Comparison of ENCODE assay signal across 29 mouse cellular contexts in the genomic region with DNA sequence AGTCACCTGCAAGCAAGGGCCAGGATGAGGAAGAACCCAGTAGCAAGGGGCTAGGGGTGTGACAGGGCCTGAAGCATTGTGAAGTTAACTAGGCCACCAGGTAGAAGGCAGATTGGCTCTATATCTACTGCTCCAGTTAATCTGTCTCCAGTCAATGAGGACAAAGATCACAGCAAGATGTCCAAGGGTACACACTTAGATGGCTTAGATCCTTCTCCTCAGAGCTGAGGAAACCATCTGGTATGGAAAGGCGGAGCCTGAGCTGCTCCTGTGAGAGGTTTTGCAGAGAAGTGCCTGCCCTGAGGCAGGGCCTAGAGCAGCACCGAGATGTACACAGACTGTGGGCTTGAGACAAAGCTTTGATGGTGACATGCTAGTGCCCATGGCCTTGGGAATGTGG. TPM values are rescaled to one million over a fixed set of nuclear protein-coding genes. Genes with fewer than 3 reads are reported as not detected.
DNase-seq lines count a peak whose midpoint lies in the region; ATAC-seq lines count a peak whose summit lies in the region.
"Had no signal": no experiment of that assay in that cellular context is flagged by ENCODE, and none has a peak within 500 bp of the region (broad histone marks: within the 10 kb centered on the region; RNA-seq: fewer than 3 reads in every experiment).

No protein-coding gene starts in this region.

- H3K4me2 ChIP-seq in kidney, embryonic 16.5 days (replicated peaks; ENCODE audit: low read depth, low read length): no peak overlapping the region
- no peak overlapping the region for H3K4me2 ChIP-seq in limb, embryonic 15.5 days
- H3K4me2 ChIP-seq: forebrain, embryonic 13.5 days; heart, embryonic 13.5 days; hindbrain, embryonic 14.5 days had no signal

- peak; percentile 33 for DNase-seq in adrenal gland, postnatal 14 days
- DNase-seq in adrenal gland, adult 8-10 months: no peak
- DNase-seq in kidney, adult 11 months: peak; percentile 63
- DNase-seq in kidney, adult 8-10 months: peak; percentile 63 to 74
- no peak for DNase-seq in kidney, postnatal 4 days
- DNase-seq in limb, embryonic 10.5 days (ENCODE audit: low spot score): no peak
- DNase-seq: B cell, adult 2 months; cerebellum, adult 18-20 months; cerebellum, adult 9-10 months; cerebellum, postnatal 14 days; gastrocnemius, postnatal 10 days; gastrocnemius, postnatal 36 days; heart, adult 2 months; heart, postnatal 14 days; heart, postnatal 4 days had no signal

- H3K4me3 ChIP-seq in kidney, embryonic 16.5 days (ENCODE audit: low read length): no peak overlapping the region
- no peak overlapping the region for H3K4me3 ChIP-seq in limb, embryonic 15.5 days
- no peak overlapping the region for H3K4me3 ChIP-seq in limb, embryonic 10.5 days
- H3K4me3 ChIP-seq: forebrain, embryonic 10.5 days; forebrain, embryonic 13.5 days; heart, adult 2 months; heart, embryonic 10.5 days; heart, embryonic 13.5 days had no signal

- H3K9me3 ChIP-seq in kidney, embryonic 16.5 days (ENCODE audit: low read length): no peaks in the 10 kb centered on the region
- H3K9me3 ChIP-seq in limb, embryonic 15.5 days: no peaks in the 10 kb centered on the region
- H3K9me3 ChIP-seq in limb, embryonic 10.5 days (replicated peaks): no peaks in the 10 kb centered on the region
- H3K9me3 ChIP-seq: forebrain, embryonic 10.5 days; forebrain, embryonic 13.5 days; G1E; heart, embryonic 10.5 days; heart, embryonic 13.5 days had no signal

- no peak overlapping the region for H3K27ac ChIP-seq in kidney, embryonic 16.5 days (ENCODE audit: low read length)
- no peak overlapping the region for H3K27ac ChIP-seq in limb, embryonic 15.5 days
- H3K27ac ChIP-seq in limb, embryonic 10.5 days: no peak overlapping the region
- H3K27ac ChIP-seq: forebrain, embryonic 10.5 days; forebrain, embryonic 13.5 days; heart, adult 2 months; heart, embryonic 10.5 days; heart, embryonic 13.5 days; hindbrain, embryonic 14.5 days; hindbrain, postnatal 0 days had no signal

- H3K9ac ChIP-seq in kidney, embryonic 16.5 days (replicated peaks; ENCODE audit: low read length): no peak overlapping the region
- H3K9ac ChIP-seq in limb, embryonic 15.5 days: no peak overlapping the region
- H3K9ac ChIP-seq: forebrain, embryonic 13.5 days; heart, embryonic 13.5 days; hindbrain, embryonic 14.5 days had no signal

- peaks cover 63% of the 10 kb centered on the region for H3K36me3 ChIP-seq in kidney, embryonic 16.5 days (ENCODE audit: insufficient read depth, low read length)
- peaks cover 88% of the 10 kb centered on the region for H3K36me3 ChIP-seq in limb, embryonic 15.5 days
- H3K36me3 ChIP-seq in limb, embryonic 10.5 days: peaks cover 98% of the 10 kb centered on the region

- 100% methylated on average over 2 of the region's 2 CpGs for WGBS in kidney, embryonic 16.5 days
- WGBS in limb, embryonic 15.5 days: 93% methylated on average over 2 of the region's 2 CpGs
- 96% methylated on average over 2 of the region's 2 CpGs for WGBS in limb, embryonic 10.5 days

- no peaks in the 10 kb centered on the region for H3K27me3 ChIP-seq in kidney, embryonic 16.5 days (ENCODE audit: insufficient read depth, low read length)
- H3K27me3 ChIP-seq in limb, embryonic 15.5 days: no peaks in the 10 kb centered on the region
- H3K27me3 ChIP-seq in limb, embryonic 10.5 days (ENCODE audit: low read depth, poor library complexity, severe bottlenecking): no peaks in the 10 kb centered on the region
- H3K27me3 ChIP-seq: CH12.LX; forebrain, embryonic 13.5 days; heart, embryonic 13.5 days; Patski had no signal

- H3K4me1 ChIP-seq in kidney, embryonic 16.5 days (ENCODE audit: insufficient read depth, low read length): no peaks in the 10 kb centered on the region
- no peaks in the 10 kb centered on the region for H3K4me1 ChIP-seq in limb, embryonic 15.5 days
- no peaks in the 10 kb centered on the region for H3K4me1 ChIP-seq in limb, embryonic 10.5 days
- H3K4me1 ChIP-seq: forebrain, embryonic 10.5 days; forebrain, embryonic 13.5 days; heart, embryonic 10.5 days; heart, embryonic 13.5 days had no signal

- ATAC-seq in kidney, embryonic 16.5 days (ENCODE audit: low FRiP score, low TSS enrichment): no peak
- 0 out of 2 replicates have a peak, but pooled peaks have one; percentile 11 for ATAC-seq in limb, embryonic 15.5 days (ENCODE audit: insufficient number of reproducible peaks, low FRiP score, low TSS enrichment, low read depth)
- ATAC-seq: forebrain, embryonic 13.5 days; forebrain, embryonic 16.5 days; hindbrain, postnatal 0 days; Patski had no signal

RNA-seq across cellular contexts. Expression of a gene that starts 7.4 kb away (rescaled TPM):
- total RNA-seq in adrenal gland, postnatal 14 days (2021): not detected in 2 replicates
- not detected for total RNA-seq in adrenal gland, adult 8-10 months (2022)
- polyA plus RNA-seq in kidney, embryonic 16.5 days (2015; fragmentation: Nextera tagmentation; extraction: Ambion mirVana): 6.5 and 7.8 TPM in 2 replicates
- 3.1 and 4.2 TPM in 2 replicates for polyA plus RNA-seq in limb, embryonic 15.5 days (2015; fragmentation: Nextera tagmentation; extraction: Ambion mirVana)
- 6.3 and 6.5 TPM in 2 replicates for polyA plus RNA-seq in limb, embryonic 10.5 days (2016; fragmentation: Nextera tagmentation; extraction: Ambion mirVana)
- total RNA-seq: adrenal gland, adult 2 months; gastrocnemius, postnatal 10 days; gastrocnemius, postnatal 36 days; granulocyte monocyte progenitor cell, adult 5-6 weeks; heart, adult 2 months; heart, postnatal 14 days; heart, postnatal 4 days had no signal
- polyA plus RNA-seq: adrenal gland, adult 2 months; G1E; heart, adult 2 months had no signal

RNA-seq across cellular contexts. Expression of a gene that starts 33.5 kb away (rescaled TPM):
- total RNA-seq in adrenal gland, postnatal 14 days (2021): 194 and 216 TPM in 2 replicates
- total RNA-seq in adrenal gland, adult 8-10 months (2022): 100 to 1,000 TPM; 151 to 221 (median 194) TPM
- polyA plus RNA-seq in kidney, embryonic 16.5 days (2015; fragmentation: Nextera tagmentation; extraction: Ambion mirVana): 126 and 128 TPM in 2 replicates
- 75.7 and 86.1 TPM in 2 replicates for polyA plus RNA-seq in limb, embryonic 15.5 days (2015; fragmentation: Nextera tagmentation; extraction: Ambion mirVana)
- polyA plus RNA-seq in limb, embryonic 10.5 days (2016; fragmentation: Nextera tagmentation; extraction: Ambion mirVana): 107 and 112 TPM in 2 replicates

RNA-seq across cellular contexts. Expression of a gene that starts 40.5 kb away (rescaled TPM):
- total RNA-seq in adrenal gland, postnatal 14 days (2021): 22.2 and 27.8 TPM in 2 replicates
- 10 to 100 TPM; 22.0 to 41.0 (median 29.6) TPM for total RNA-seq in adrenal gland, adult 8-10 months (2022)
- 21.6 and 25.8 TPM in 2 replicates for polyA plus RNA-seq in kidney, embryonic 16.5 days (2015; fragmentation: Nextera tagmentation; extraction: Ambion mirVana)
- 16.6 TPM in 2 replicates for polyA plus RNA-seq in limb, embryonic 15.5 days (2015; fragmentation: Nextera tagmentation; extraction: Ambion mirVana)
- polyA plus RNA-seq in limb, embryonic 10.5 days (2016; fragmentation: Nextera tagmentation; extraction: Ambion mirVana): 25.5 and 29.2 TPM in 2 replicates

Comparison
In these comparisons a context has a peak if more than half of its experiments do, and no peak if none do; other contexts are left out.
1. DNase-seq: peak in adrenal gland, postnatal 14 days (single experiment), kidney, adult 11 months (single experiment) and kidney, adult 8-10 months (2 of 2); none in adrenal gland, adult 8-10 months (single experiment), kidney, postnatal 4 days (0 of 2) and limb, embryonic 10.5 days (single experiment).